Mouse (Mus musculus) midbrain, embryonic 11.5 days (tissue): Measurements from ENCODE around the gene Mafg. TPM values are rescaled to one million over a fixed set of nuclear protein-coding genes. Genes with fewer than 3 reads are reported as not detected.

Experiments used
- ATAC-seq: fragments of 200-750 bp; cut with Nextera tagmentation; 2 replicates; pipeline ENCODE4 v1.8.0; 2017; ENCODE audit warnings: moderate TSS enrichment, moderate library complexity; ENCODE audit not compliant: low FRiP score
- DNase-seq: peaks from one replicate; pipeline ENCODE4 v3.0.0; 2015; ENCODE audit warnings: low spot score; ENCODE audit errors: missing footprints
- H3K27ac ChIP-seq: fragments of 300-500 bp; sonication (generic); 2 replicates; pipeline ENCODE4 v1.5.1; 2014; ENCODE audit warnings: low read depth, low read length
- H3K27me3 ChIP-seq: fragments of 300-500 bp; sonication (generic); 2 replicates; pipeline ENCODE4 v1.6.1; 2014; ENCODE audit warnings: mild to moderate bottlenecking, low read length, moderate library complexity, mixed read lengths; ENCODE audit not compliant: control insufficient read depth, insufficient read depth
- H3K36me3 ChIP-seq: fragments of 300-500 bp; sonication (generic); 2 replicates; pipeline ENCODE4 v1.6.1; 2014; ENCODE audit warnings: mild to moderate bottlenecking, low read length, moderate library complexity, mixed read lengths; ENCODE audit not compliant: control insufficient read depth, insufficient read depth
- H3K4me1 ChIP-seq: fragments of 300-500 bp; sonication (generic); 2 replicates; pipeline ENCODE4 v1.6.1; 2014; ENCODE audit warnings: low read length; ENCODE audit not compliant: control insufficient read depth, insufficient read depth
- H3K4me2 ChIP-seq: fragments of 300-500 bp; sonication (generic); 2 replicates; pipeline ENCODE4 v1.6.1; 2014; ENCODE audit warnings: mild to moderate bottlenecking, moderate library complexity
- H3K4me3 ChIP-seq: fragments of 300-500 bp; sonication (generic); 2 replicates; pipeline ENCODE4 v1.5.1; 2014; ENCODE audit warnings: low read depth, low read length
- H3K9ac ChIP-seq: fragments of 300-500 bp; sonication (generic); 2 replicates; pipeline ENCODE4 v1.6.1; 2014; ENCODE audit warnings: low read length
- H3K9me3 ChIP-seq: fragments of 300-500 bp; sonication (generic); 2 replicates; pipeline ENCODE4 v1.6.1; 2016; ENCODE audit warnings: low read length; ENCODE audit not compliant: control insufficient read depth
- WGBS: fragments of 180-500 bp; shearing (Covaris S2); extraction: QIAGEN DNeasy Blood & Tissue Kit; methylation state at CpG from one replicate; pipeline ENCODE4 v1.1.7; 2014; 5-methylcytosine and 5-hydroxymethylcytosine counted together
- polyA plus RNA-seq: library from polyadenylated mRNA; unstranded; fragments of >200 nt; fragmentation: Nextera tagmentation; extraction: Ambion mirVana; gene quantifications from 2 replicates; pipeline ENCODE4 v1.2.1, GENCODE M21; 2014

Mafg gene
- polyA plus RNA-seq, 1 experiment from 2014 or later = 19.7 TPM

GRCm38 (mm10) chr11:120665406-120665805 lies 32.0 kb upstream of the Mafg start:
- peaks cover 5% of the 10 kb centered on the region for H3K4me1 ChIP-seq
- peaks cover 32% of the 10 kb centered on the region for H3K27me3 ChIP-seq
- no peak overlapping the region for H3K4me3 ChIP-seq
- H3K9ac ChIP-seq = no peak overlapping the region
- no peaks in the 10 kb centered on the region for H3K9me3 ChIP-seq
- no peaks in the 10 kb centered on the region for H3K36me3 ChIP-seq
- H3K4me2 ChIP-seq = no peak overlapping the region
- ATAC-seq (no peak), DNase-seq (no peak)
- 88% methylated on average over 3 of the region's 3 CpGs for WGBS
- H3K27ac ChIP-seq = no peak overlapping the region

DNA sequence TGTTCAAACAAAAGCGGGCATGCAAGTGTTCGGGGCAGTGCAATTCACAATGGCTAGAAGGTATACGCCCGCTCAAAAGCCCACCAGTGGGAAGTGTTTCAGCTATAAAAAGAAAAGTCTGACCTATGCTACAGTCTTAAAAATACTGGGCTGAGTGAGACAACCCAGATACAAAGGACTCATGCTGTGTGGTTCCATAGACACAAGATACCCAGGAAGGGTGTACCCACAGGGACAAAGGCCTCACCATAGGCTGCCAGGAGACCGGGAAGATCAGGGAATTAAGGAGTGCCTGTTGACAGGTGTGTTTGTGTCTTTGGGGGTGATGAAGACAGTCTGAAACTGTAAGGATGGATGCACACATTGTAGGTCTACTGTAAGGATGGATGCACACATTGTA lies 30.3 kb upstream of the Mafg start:
- no peak for DNase-seq
- Histone ChIP-seq H3K27ac (no peak overlapping the region), H3K27me3 (peaks cover 49% of the 10 kb centered on the region), H3K4me2 (no peak overlapping the region), H3K4me3 (no peak overlapping the region), H3K9me3 (no peaks in the 10 kb centered on the region), H3K4me1 (peaks cover 13% of the 10 kb centered on the region), H3K9ac (no peak overlapping the region), H3K36me3 (no peaks in the 10 kb centered on the region)
- WGBS = 70% methylated on average over 5 of the region's 5 CpGs
- ATAC-seq = no peak

DNA sequence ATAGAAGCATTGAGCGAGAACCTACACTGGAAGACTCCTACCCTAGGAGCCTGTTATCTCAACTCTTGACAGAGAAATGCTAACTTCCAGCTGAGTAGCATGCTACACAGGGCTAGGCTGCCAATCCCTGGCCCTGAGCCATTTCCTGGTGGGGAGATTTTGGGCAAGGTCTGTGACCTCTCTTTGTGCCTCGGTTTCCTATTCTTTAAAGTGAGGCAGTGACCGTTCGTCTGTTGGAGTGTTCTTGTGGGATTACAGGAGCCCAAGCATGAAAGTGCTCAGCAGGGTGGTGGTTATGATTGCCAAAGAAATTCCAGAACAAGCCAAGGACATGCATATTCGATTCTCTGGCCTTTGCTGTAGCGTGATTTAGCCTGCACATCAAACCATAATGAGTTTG lies 29.4 kb upstream of the Mafg start:
- H3K27ac ChIP-seq = no peak overlapping the region
- H3K4me1 ChIP-seq = peaks cover 13% of the 10 kb centered on the region
- no peak overlapping the region for H3K9ac ChIP-seq
- no peaks in the 10 kb centered on the region for H3K9me3 ChIP-seq
- DNase-seq (no peak), ATAC-seq (no peak)
- H3K27me3 ChIP-seq = peaks cover 58% of the 10 kb centered on the region
- H3K4me3 ChIP-seq = no peak overlapping the region
- H3K36me3 ChIP-seq = no peaks in the 10 kb centered on the region
- 33% methylated on average over 6 of the region's 6 CpGs for WGBS
- H3K4me2 ChIP-seq = no peak overlapping the region

- Histone ChIP-seq H3K27me3 (peaks cover 59% of the 10 kb centered on the region), H3K4me3 (peak within 1 kb of the TSS; percentile 35), H3K9me3 (no peaks in the 10 kb centered on the region), H3K4me2 (peak within 1 kb of the TSS; percentile 40), H3K4me1 (peaks cover 13% of the 10 kb centered on the region), H3K36me3 (no peaks in the 10 kb centered on the region), H3K9ac (peak within 1 kb of the TSS; percentile 49), H3K27ac (no peak within 1 kb of the TSS)
- WGBS = under 1% methylated on average over 35 of the region's 35 CpGs
- ATAC-seq (0 out of 2 replicates have a peak, but pooled peaks have one; percentile 36), DNase-seq (peak; percentile 90)
Observed at GRCm38 (mm10) chr11:120661076-120661460, 27.7 kb upstream of the Mafg start, which contains the start of gene Notum. TSS of gene Notum (minus strand) at chr11:120661175.

GRCm38 (mm10) chr11:120660301-120661075 lies 27.1 kb upstream of the Mafg start:
- peak; percentile 95 for DNase-seq
- H3K27ac ChIP-seq = no peak overlapping the region
- ATAC-seq = peak; percentile 71
- peak overlapping the region; percentile 49 for H3K9ac ChIP-seq
- peaks cover 13% of the 10 kb centered on the region for H3K4me1 ChIP-seq
- peaks cover 59% of the 10 kb centered on the region for H3K27me3 ChIP-seq
- no peaks in the 10 kb centered on the region for H3K9me3 ChIP-seq
- under 1% methylated on average over 55 of the region's 95 CpGs for WGBS
- H3K4me2 ChIP-seq = peak overlapping the region; percentile 40
- H3K36me3 ChIP-seq = no peaks in the 10 kb centered on the region
- H3K4me3 ChIP-seq = peak overlapping the region; percentile 35

DNA sequence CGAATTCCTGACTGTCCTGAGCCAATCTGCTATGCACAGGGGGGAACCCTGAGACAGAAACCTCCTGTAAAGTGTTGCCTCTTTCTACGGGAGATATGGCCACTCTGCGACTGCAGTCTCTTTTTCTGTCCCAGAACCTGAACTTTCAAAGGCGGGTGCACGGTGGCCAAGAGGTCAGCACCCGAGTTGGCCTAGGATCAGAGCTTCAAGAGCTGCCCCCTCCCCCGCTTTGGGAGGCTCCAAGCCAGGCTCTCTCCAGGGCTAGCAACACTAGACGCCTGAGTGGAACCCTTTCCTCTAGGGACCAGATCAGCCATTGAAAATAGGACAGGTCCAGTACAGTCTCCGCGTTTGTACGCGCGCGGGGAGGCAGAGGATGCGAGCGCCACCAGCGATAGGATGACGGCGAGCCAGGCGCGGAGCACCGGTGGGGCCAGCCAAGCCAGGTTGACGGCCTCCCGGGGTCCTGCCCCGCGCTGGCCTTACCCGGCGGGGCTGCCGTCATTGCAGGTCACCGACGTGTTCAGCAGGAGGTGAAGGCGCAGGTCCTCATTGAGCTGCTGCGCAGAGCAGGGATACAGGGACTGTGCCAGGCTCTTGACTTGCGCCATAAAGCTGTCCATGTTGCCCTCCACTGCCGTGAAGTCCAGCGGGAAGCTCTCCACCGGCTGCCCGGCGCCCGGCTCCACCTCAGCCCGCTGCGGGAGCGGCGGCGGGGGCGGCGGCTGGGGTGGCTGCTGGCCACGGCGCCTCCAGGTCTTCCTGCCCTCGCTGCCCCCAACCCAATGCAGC lies 26.3 kb upstream of the Mafg start:
- Histone ChIP-seq H3K4me2 (peak overlapping the region; percentile 40), H3K4me1 (peaks cover 13% of the 10 kb centered on the region), H3K4me3 (peak overlapping the region; percentile 35), H3K27me3 (peaks cover 59% of the 10 kb centered on the region), H3K9me3 (no peaks in the 10 kb centered on the region), H3K27ac (no peak overlapping the region), H3K36me3 (no peaks in the 10 kb centered on the region), H3K9ac (no peak overlapping the region; the same call in 1 of the 2 replicates)
- ATAC-seq (0 out of 2 replicates have a peak, but pooled peaks have one; percentile 20), DNase-seq (peak; percentile 93)
- 3% methylated on average over 50 of the region's 50 CpGs for WGBS

DNA sequence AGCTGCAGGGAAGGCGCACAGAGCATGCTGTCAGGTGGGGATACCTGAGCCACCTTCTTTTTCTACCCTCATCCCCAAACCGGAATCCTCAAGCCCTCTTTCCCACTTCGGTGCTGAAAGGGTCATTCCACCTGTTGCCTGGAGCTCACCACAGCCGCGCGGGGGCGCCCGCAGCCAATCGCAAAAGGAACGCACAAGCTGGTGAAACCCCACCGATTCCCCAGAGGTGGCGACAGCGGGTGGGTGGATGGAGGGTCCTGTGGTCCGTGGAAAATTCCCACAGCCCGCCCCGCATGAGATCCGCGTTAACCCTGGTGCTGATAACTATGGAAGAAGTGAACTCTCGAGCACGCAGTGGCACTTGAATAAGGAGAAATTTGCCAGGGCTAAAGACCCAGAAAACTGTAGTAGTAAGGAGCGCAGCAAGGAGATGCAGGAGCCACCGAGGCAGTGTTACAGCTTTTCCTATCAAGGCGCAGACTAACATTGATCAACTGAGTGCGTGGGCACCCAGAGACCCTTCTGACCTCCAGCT lies 25.5 kb upstream of the Mafg start:
- Histone ChIP-seq H3K27ac (no peak overlapping the region), H3K9ac (no peak overlapping the region), H3K36me3 (no peaks in the 10 kb centered on the region), H3K9me3 (no peaks in the 10 kb centered on the region), H3K27me3 (peaks cover 59% of the 10 kb centered on the region), H3K4me2 (no peak overlapping the region), H3K4me1 (peaks cover 13% of the 10 kb centered on the region), H3K4me3 (no peak overlapping the region; the same call in 1 of the 2 replicates)
- no peak for ATAC-seq
- peak; percentile 95 for DNase-seq
- WGBS = 3% methylated on average over 24 of the region's 24 CpGs

- Histone ChIP-seq H3K9ac (no peak overlapping the region), H3K4me3 (no peak overlapping the region), H3K36me3 (no peaks in the 10 kb centered on the region), H3K27ac (no peak overlapping the region), H3K27me3 (peaks cover 46% of the 10 kb centered on the region), H3K9me3 (no peaks in the 10 kb centered on the region), H3K4me2 (no peak overlapping the region), H3K4me1 (peaks cover 13% of the 10 kb centered on the region)
- WGBS = 88% methylated on average over 4 of the region's 4 CpGs
- peak; percentile 71 for DNase-seq
- ATAC-seq = no peak
Observed at GRCm38 (mm10) chr11:120657301-120657700, 23.9 kb upstream of the Mafg start.

- no peak overlapping the region for H3K4me2 ChIP-seq
- ATAC-seq = no peak
- no peaks in the 10 kb centered on the region for H3K9me3 ChIP-seq
- H3K4me3 ChIP-seq = no peak overlapping the region
- 79% methylated on average over 3 of the region's 3 CpGs for WGBS
- H3K9ac ChIP-seq = no peak overlapping the region
- H3K27ac ChIP-seq = no peak overlapping the region
- peaks cover 1% of the 10 kb centered on the region; the same call in 1 of the 2 replicates for H3K4me1 ChIP-seq
- H3K36me3 ChIP-seq = no peaks in the 10 kb centered on the region
- DNase-seq = no peak
- peaks cover 20% of the 10 kb centered on the region for H3K27me3 ChIP-seq
Observed at GRCm38 (mm10) chr11:120654741-120655140, 21.3 kb upstream of the Mafg start.
